Mouse (Mus musculus) heart, embryonic 16.5 days (tissue): ENCODE results near the gene Glis1. TPM values are rescaled to one million over a fixed set of nuclear protein-coding genes. Genes with fewer than 3 reads are reported as not detected.

ENCODE experiments used
- ATAC-seq: fragments of 200-750 bp; cut with Nextera tagmentation; replicated peaks from 2 replicates; pipeline ENCODE4 v1.8.0; 2017; ENCODE audit warnings: moderate number of reproducible peaks; ENCODE audit not compliant: insufficient read depth, low FRiP score; ENCODE audit errors: extremely low read depth
- H3K27ac ChIP-seq: fragments of 300-500 bp; sonication (generic); 2 replicates; pipeline ENCODE4 v1.5.1; 2014; ENCODE audit warnings: mild to moderate bottlenecking, low read length, control low read depth, moderate library complexity
- H3K27me3 ChIP-seq: fragments of 300-500 bp; sonication (generic); 2 replicates; pipeline ENCODE4 v1.6.1; 2014; ENCODE audit warnings: low read length, mixed read lengths; ENCODE audit not compliant: control insufficient read depth, insufficient read depth
- H3K36me3 ChIP-seq: fragments of 300-500 bp; sonication (generic); 2 replicates; pipeline ENCODE4 v1.6.1; 2014; ENCODE audit not compliant: control insufficient read depth, insufficient read depth
- H3K4me1 ChIP-seq: fragments of 300-500 bp; sonication (generic); 2 replicates; pipeline ENCODE4 v1.6.1; 2014; ENCODE audit warnings: low read length, mixed read lengths; ENCODE audit not compliant: control insufficient read depth, insufficient read depth
- H3K4me2 ChIP-seq: fragments of 300-500 bp; sonication (generic); 2 replicates; pipeline ENCODE4 v1.6.1; 2014; ENCODE audit warnings: low read depth, mild to moderate bottlenecking, control low read depth, low read length
- H3K4me3 ChIP-seq: fragments of 300-500 bp; sonication (generic); 2 replicates; pipeline ENCODE4 v1.5.1; 2014; ENCODE audit warnings: mild to moderate bottlenecking, control low read depth, low read length
- H3K9ac ChIP-seq: fragments of 300-500 bp; sonication (generic); 2 replicates; pipeline ENCODE4 v1.6.1; 2014; ENCODE audit warnings: low read length, control low read depth
- H3K9me3 ChIP-seq: fragments of 300-500 bp; sonication (generic); replicated peaks from 2 replicates; pipeline ENCODE4 v1.6.1; 2016; ENCODE audit warnings: low read length; ENCODE audit not compliant: control insufficient read depth
- WGBS: fragments of 180-500 bp; shearing (Covaris S2); extraction: QIAGEN DNeasy Blood & Tissue Kit; methylation state at CpG from one replicate; pipeline ENCODE4 v1.1.7; 2014; 5-methylcytosine and 5-hydroxymethylcytosine counted together
- polyA plus RNA-seq: library from polyadenylated mRNA; unstranded; fragments of >200 nt; fragmentation: Nextera tagmentation; extraction: Ambion mirVana; gene quantifications from 2 replicates; pipeline ENCODE4 v1.2.1, GENCODE M21; 2015

Glis1 gene
- polyA plus RNA-seq, 1 experiment from 2014 or later, result 0.16 TPM

DNA sequence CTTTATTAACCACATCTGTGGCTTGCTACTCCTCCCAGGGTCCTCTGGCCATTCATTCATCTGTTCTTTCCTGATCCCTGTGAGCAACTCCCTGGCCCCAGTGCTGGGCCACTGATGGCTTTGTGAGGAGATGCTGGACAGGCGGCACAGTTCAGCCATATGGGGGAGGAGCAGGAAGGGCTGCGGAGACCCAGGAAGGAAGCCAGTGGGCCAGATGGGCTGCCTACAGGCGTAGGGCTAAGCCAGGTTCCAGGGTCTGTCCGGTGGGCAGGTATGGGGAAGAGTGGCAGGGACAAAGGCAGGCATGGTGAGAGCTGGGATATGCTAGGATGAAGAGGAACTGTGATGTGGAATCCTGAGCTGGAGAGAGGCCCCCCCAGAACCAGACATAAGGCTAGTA, 193.8 kb downstream of the Glis1 start:
- no peak overlapping the region for H3K27ac ChIP-seq
- H3K9me3 ChIP-seq, result no peaks in the 10 kb centered on the region
- ATAC-seq, result no peak
- H3K27me3 ChIP-seq, result peaks cover 5% of the 10 kb centered on the region
- no peaks in the 10 kb centered on the region for H3K36me3 ChIP-seq
- peaks cover 5% of the 10 kb centered on the region for H3K4me1 ChIP-seq
- WGBS, result 81% methylated on average over 4 of the region's 4 CpGs
- no peak overlapping the region for H3K9ac ChIP-seq
- no peak overlapping the region for H3K4me3 ChIP-seq
- no peak overlapping the region for H3K4me2 ChIP-seq

- Histone ChIP-seq H3K4me2 (no peak overlapping the region), H3K9me3 (no peaks in the 10 kb centered on the region), H3K27ac (no peak overlapping the region), H3K4me3 (no peak overlapping the region), H3K36me3 (no peaks in the 10 kb centered on the region), H3K27me3 (peaks cover 5% of the 10 kb centered on the region), H3K4me1 (peaks cover 5% of the 10 kb centered on the region), H3K9ac (0 out of 2 replicates have a peak overlapping the region, but pooled peaks have one; percentile 26)
- WGBS, result 16% methylated on average over 17 of the region's 17 CpGs
- peak; percentile 63 for ATAC-seq
Observed at GRCm38 (mm10) chr4:107628921-107629411, 194.6 kb downstream of the Glis1 start.

DNA sequence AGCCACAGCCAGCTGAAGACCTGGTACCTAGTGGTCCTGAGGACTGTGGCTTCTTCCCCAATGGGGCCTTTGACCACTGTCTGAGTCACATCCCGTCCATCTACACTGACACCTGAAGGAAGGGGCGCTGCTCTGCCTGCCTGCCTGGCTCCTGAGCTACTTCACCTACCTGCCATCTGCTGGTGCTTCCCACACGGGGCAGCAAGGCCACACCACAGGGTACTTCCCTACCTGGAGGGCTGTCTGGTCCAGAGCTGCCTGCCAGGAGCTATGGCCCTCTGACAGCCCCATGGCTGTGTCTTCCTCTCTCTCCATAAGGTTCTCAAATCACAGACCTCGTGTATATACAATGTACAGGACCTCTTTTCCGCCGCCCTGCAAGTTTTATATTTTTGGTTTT, 200.2 kb downstream of the Glis1 start:
- no peak for ATAC-seq
- H3K9me3 ChIP-seq, result no peaks in the 10 kb centered on the region
- no peaks in the 10 kb centered on the region for H3K27me3 ChIP-seq
- no peak overlapping the region for H3K4me2 ChIP-seq
- no peaks in the 10 kb centered on the region for H3K36me3 ChIP-seq
- no peaks in the 10 kb centered on the region for H3K4me1 ChIP-seq
- no peak overlapping the region for H3K4me3 ChIP-seq
- no peak overlapping the region for H3K9ac ChIP-seq
- no peak overlapping the region for H3K27ac ChIP-seq
- whole genome bisulfite sequencing, result 71% methylated on average over 6 of the region's 6 CpGs

- ATAC-seq, result no peak
- 71% methylated on average over 6 of the region's 6 CpGs for WGBS
- Histone ChIP-seq H3K4me2 (no peak overlapping the region), H3K27me3 (no peaks in the 10 kb centered on the region), H3K27ac (no peak overlapping the region), H3K4me1 (no peaks in the 10 kb centered on the region), H3K9me3 (no peaks in the 10 kb centered on the region), H3K9ac (no peak overlapping the region), H3K36me3 (no peaks in the 10 kb centered on the region), H3K4me3 (no peak overlapping the region)
Observed at GRCm38 (mm10) chr4:107636099-107636498, 201.7 kb downstream of the Glis1 start.

DNA sequence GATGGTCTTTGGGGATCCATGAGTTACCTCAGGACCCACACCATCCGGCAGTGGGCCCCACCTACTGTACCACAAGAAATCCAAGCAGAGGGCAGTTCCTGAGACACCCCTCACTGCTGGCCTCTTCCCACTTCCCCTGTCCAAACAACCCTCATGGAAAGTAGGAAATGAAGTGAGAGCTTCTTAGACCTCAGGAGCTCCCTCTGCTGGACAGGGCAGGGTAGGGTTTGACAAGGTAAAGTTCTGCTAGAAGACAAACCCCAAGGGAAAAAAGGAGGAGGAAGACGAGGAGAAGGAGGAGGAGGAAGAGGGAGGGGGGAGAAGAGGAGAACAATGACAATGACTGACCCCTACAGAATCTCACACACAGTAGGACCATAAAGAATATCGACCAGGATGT, 203.3 kb downstream of the Glis1 start:
- H3K27me3 ChIP-seq, result no peaks in the 10 kb centered on the region

GRCm38 (mm10) chr4:107638303-107638702, 203.9 kb downstream of the Glis1 start:
- 74% methylated on average over 10 of the region's 10 CpGs for WGBS
- no peak overlapping the region for H3K27ac ChIP-seq
- H3K9ac ChIP-seq, result no peak overlapping the region
- no peak overlapping the region for H3K4me2 ChIP-seq
- H3K36me3 ChIP-seq, result no peaks in the 10 kb centered on the region
- no peaks in the 10 kb centered on the region for H3K9me3 ChIP-seq
- H3K4me1 ChIP-seq, result no peaks in the 10 kb centered on the region
- no peak overlapping the region for H3K4me3 ChIP-seq
- no peak for ATAC-seq
- no peaks in the 10 kb centered on the region for H3K27me3 ChIP-seq

More for the DNA sequence above, 203.3 kb downstream of the Glis1 start:
- ATAC-seq, result no peak
- 68% methylated on average over 3 of the region's 3 CpGs for WGBS
- no peaks in the 10 kb centered on the region for H3K36me3 ChIP-seq
- H3K4me1 ChIP-seq, result no peaks in the 10 kb centered on the region
- no peak overlapping the region for H3K4me2 ChIP-seq
- no peak overlapping the region for H3K9ac ChIP-seq
- H3K9me3 ChIP-seq, result no peaks in the 10 kb centered on the region
- no peak overlapping the region for H3K27ac ChIP-seq
- no peak overlapping the region for H3K4me3 ChIP-seq

- Histone ChIP-seq H3K9me3 (no peaks in the 10 kb centered on the region), H3K27ac (no peak overlapping the region), H3K36me3 (no peaks in the 10 kb centered on the region), H3K9ac (no peak overlapping the region), H3K4me3 (no peak overlapping the region), H3K4me2 (no peak overlapping the region), H3K4me1 (no peaks in the 10 kb centered on the region), H3K27me3 (no peaks in the 10 kb centered on the region)
- no peak for ATAC-seq
- WGBS, result 52% methylated on average over 4 of the region's 4 CpGs
Observed at GRCm38 (mm10) chr4:107641624-107642023, 207.2 kb downstream of the Glis1 start.

- ATAC-seq, result no peak
- WGBS, result 41% methylated on average over 5 of the region's 5 CpGs
Observed at GRCm38 (mm10) chr4:107648959-107649485, 214.6 kb downstream of the Glis1 start.

DNA sequence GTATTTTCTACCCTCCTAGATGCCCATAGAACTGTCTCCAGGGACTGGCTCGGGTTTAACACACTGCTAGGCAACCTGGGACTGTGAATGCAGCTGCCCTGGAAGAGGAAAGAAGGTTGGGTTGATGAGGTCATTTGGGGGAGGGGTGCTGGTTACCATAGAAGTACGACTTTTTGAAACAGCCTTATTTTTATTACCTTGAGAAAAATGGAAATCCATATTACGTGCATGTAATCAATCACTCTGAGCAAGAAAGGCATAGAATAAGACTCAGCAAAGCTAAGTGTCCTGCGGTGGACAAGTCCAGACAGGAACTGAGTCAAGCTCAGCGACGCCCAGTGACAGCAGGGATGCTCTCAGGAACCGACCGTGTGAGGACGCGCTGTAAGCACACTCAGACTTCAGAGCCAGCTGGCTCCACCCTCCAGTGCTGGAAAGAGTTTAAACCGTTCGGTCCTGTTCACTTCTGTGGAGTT, 216.7 kb downstream of the Glis1 start:
- whole genome bisulfite sequencing, result 38% methylated on average over 12 of the region's 12 CpGs

More at GRCm38 (mm10) chr4:107648959-107649485, 214.6 kb downstream of the Glis1 start:
- H3K27ac ChIP-seq, result no peak overlapping the region
- peaks cover 8% of the 10 kb centered on the region for H3K27me3 ChIP-seq
- H3K36me3 ChIP-seq, result no peaks in the 10 kb centered on the region
- no peaks in the 10 kb centered on the region for H3K9me3 ChIP-seq
- no peaks in the 10 kb centered on the region; the same call in 1 of the 2 replicates for H3K4me1 ChIP-seq
- H3K4me3 ChIP-seq, result no peak overlapping the region
- no peak overlapping the region for H3K9ac ChIP-seq
- no peak overlapping the region for H3K4me2 ChIP-seq

More for the DNA sequence above, 216.7 kb downstream of the Glis1 start:
- Histone ChIP-seq H3K4me1 (no peaks in the 10 kb centered on the region; the same call in 1 of the 2 replicates), H3K36me3 (no peaks in the 10 kb centered on the region), H3K27ac (no peak overlapping the region), H3K4me2 (no peak overlapping the region), H3K9me3 (no peaks in the 10 kb centered on the region), H3K9ac (no peak overlapping the region), H3K4me3 (no peak overlapping the region), H3K27me3 (peaks cover 8% of the 10 kb centered on the region)
- no peak; the same call in 1 of the 2 replicates for ATAC-seq
